Mouse (Mus musculus) limb, embryonic 11.5 days (tissue): ENCODE measurements around the gene Elmod3. TPM values are rescaled to one million over a fixed set of nuclear protein-coding genes. Genes with fewer than 3 reads are reported as not detected.
"Not testable (repeated sequence)": the region's sequence is repeated elsewhere in the genome, so short reads cannot be mapped to it uniquely, and the experiment has no call there.

Source experiments
- ATAC-seq: fragments of 200-750 bp; cut with Nextera tagmentation; 2 replicates; pipeline ENCODE4 v1.8.0; 2017; ENCODE audit warnings: low read depth; ENCODE audit not compliant: insufficient number of reproducible peaks, low FRiP score, low TSS enrichment
- DNase-seq: peaks from one replicate; pipeline ENCODE4 v3.0.0-alpha.2; 2015; ENCODE audit warnings: low spot score
- H3K27ac ChIP-seq: fragments of 300-500 bp; sonication (generic); replicated peaks from 2 replicates; pipeline ENCODE4 v1.5.1; 2014; ENCODE audit warnings: low read depth, mild to moderate bottlenecking, low read length
- H3K27me3 ChIP-seq: fragments of 300-500 bp; sonication (generic); 2 replicates; pipeline ENCODE4 v1.6.1; 2014; ENCODE audit warnings: mild to moderate bottlenecking, low read length, mixed read lengths; ENCODE audit not compliant: control insufficient read depth, insufficient read depth
- H3K36me3 ChIP-seq: fragments of 300-500 bp; sonication (generic); 2 replicates; pipeline ENCODE4 v1.6.1; 2014; ENCODE audit warnings: mild to moderate bottlenecking, low read length, moderate library complexity, mixed read lengths; ENCODE audit not compliant: control insufficient read depth, insufficient read depth
- H3K4me1 ChIP-seq: fragments of 300-500 bp; sonication (generic); 2 replicates; pipeline ENCODE4 v1.6.1; 2014; ENCODE audit warnings: low read length, mixed read lengths; ENCODE audit not compliant: control insufficient read depth, insufficient read depth
- H3K4me2 ChIP-seq: fragments of 300-500 bp; sonication (generic); 2 replicates; pipeline ENCODE4 v1.6.1; 2014; ENCODE audit warnings: low read depth, mild to moderate bottlenecking, moderate library complexity; ENCODE audit not compliant: severe bottlenecking
- H3K4me3 ChIP-seq: fragments of 300-500 bp; sonication (generic); 2 replicates; pipeline ENCODE4 v1.5.1; 2014; ENCODE audit warnings: low read depth, low read length
- H3K9ac ChIP-seq: fragments of 300-500 bp; sonication (generic); 2 replicates; pipeline ENCODE4 v1.6.1; 2014; ENCODE audit warnings: mild to moderate bottlenecking, low read length
- H3K9me3 ChIP-seq: fragments of 300-500 bp; sonication (generic); 2 replicates; pipeline ENCODE4 v1.6.1; 2016; ENCODE audit warnings: low read length; ENCODE audit not compliant: control insufficient read depth
- WGBS: fragments of 180-500 bp; shearing (Covaris S2); extraction: QIAGEN DNeasy Blood & Tissue Kit; methylation state at CpG from one replicate; pipeline ENCODE4 v1.1.7; 2014; 5-methylcytosine and 5-hydroxymethylcytosine counted together
- polyA plus RNA-seq: library from polyadenylated mRNA; unstranded; fragments of >200 nt; fragmentation: Nextera tagmentation; extraction: Ambion mirVana; gene quantifications from 2 replicates; pipeline ENCODE4 v1.2.1, GENCODE M21; 2014

Elmod3 gene
- polyA plus RNA-seq, 1 experiment from 2014 or later = 15.8 TPM

- 13% methylated on average over 23 of the region's 23 CpGs for WGBS
- DNase-seq = peak; percentile 48
- Histone ChIP-seq H3K27me3 (no peaks in the 10 kb centered on the region), H3K9ac (peak within 1 kb of the TSS; percentile 60), H3K4me2 (peak within 1 kb of the TSS; percentile 42; the same call in 1 of the 2 replicates), H3K4me3 (0 out of 2 replicates have a peak within 1 kb of the TSS, but pooled peaks have one; percentile 0), H3K9me3 (no peaks in the 10 kb centered on the region; the same call in 1 of the 2 replicates), H3K27ac (no peak within 1 kb of the TSS), H3K36me3 (no peaks in the 10 kb centered on the region), H3K4me1 (no peaks in the 10 kb centered on the region)
- no peak for ATAC-seq
Measured at GRCm38 (mm10) chr6:72544283-72544987, 53.8 kb downstream of the Elmod3 start, which contains the start of gene Capg. Capg (plus strand) TSS chr6:72544391.

GRCm38 (mm10) chr6:72543265-72543850 is 54.9 kb downstream of the Elmod3 start:
- WGBS = 84% methylated on average over 12 of the region's 12 CpGs
- Histone ChIP-seq H3K27ac (no peak overlapping the region), H3K4me1 (peaks cover 1% of the 10 kb centered on the region; the same call in 1 of the 2 replicates), H3K27me3 (no peaks in the 10 kb centered on the region), H3K9me3 (no peaks in the 10 kb centered on the region; the same call in 1 of the 2 replicates), H3K4me3 (no peak overlapping the region), H3K4me2 (no peak overlapping the region), H3K36me3 (no peaks in the 10 kb centered on the region), H3K9ac (no peak overlapping the region)
- no peak for DNase-seq
- ATAC-seq = no peak

GRCm38 (mm10) chr6:72538562-72539031 is 59.6 kb downstream of the Elmod3 start:
- no peaks in the 10 kb centered on the region for H3K27me3 ChIP-seq
- WGBS = 3% methylated on average over 16 of the region's 16 CpGs
- peak; percentile 83 for DNase-seq
- no peaks in the 10 kb centered on the region for H3K9me3 ChIP-seq
- H3K4me2 ChIP-seq = peak overlapping the region; percentile 78
- peak overlapping the region; percentile 30 for H3K4me3 ChIP-seq
- H3K27ac ChIP-seq = no peak overlapping the region
- ATAC-seq = peak; percentile 86
- peaks cover 5% of the 10 kb centered on the region; the same call in 1 of the 2 replicates for H3K4me1 ChIP-seq
- peak overlapping the region; percentile 50 for H3K9ac ChIP-seq
- H3K36me3 ChIP-seq = no peaks in the 10 kb centered on the region

GRCm38 (mm10) chr6:72537998-72538500 is 60.2 kb downstream of the Elmod3 start:
- DNase-seq (no peak), ATAC-seq (no peak)
- H3K4me1 ChIP-seq = peaks cover 5% of the 10 kb centered on the region; the same call in 1 of the 2 replicates
- H3K4me3 ChIP-seq = peak overlapping the region; percentile 30
- H3K36me3 ChIP-seq = no peaks in the 10 kb centered on the region
- H3K9me3 ChIP-seq = no peaks in the 10 kb centered on the region
- 49% methylated on average over 10 of the region's 10 CpGs for WGBS
- peak overlapping the region; percentile 78 for H3K4me2 ChIP-seq
- no peak overlapping the region; the same call in 1 of the 2 replicates for H3K9ac ChIP-seq
- H3K27me3 ChIP-seq = no peaks in the 10 kb centered on the region
- H3K27ac ChIP-seq = no peak overlapping the region

GRCm38 (mm10) chr6:72535165-72535564 is 63.0 kb downstream of the Elmod3 start:
- DNase-seq (peak; percentile 87), ATAC-seq (no peak)
- Histone ChIP-seq H3K4me3 (no peak overlapping the region), H3K9ac (no peak overlapping the region), H3K9me3 (no peaks in the 10 kb centered on the region), H3K36me3 (no peaks in the 10 kb centered on the region), H3K4me1 (peaks cover 5% of the 10 kb centered on the region; the same call in 1 of the 2 replicates), H3K4me2 (peak overlapping the region; percentile 31; the same call in 1 of the 2 replicates), H3K27ac (no peak overlapping the region), H3K27me3 (no peaks in the 10 kb centered on the region)
- 4% methylated on average over 9 of the region's 9 CpGs for WGBS

- Histone ChIP-seq H3K9me3 (no peaks in the 10 kb centered on the region), H3K27ac (no peak overlapping the region), H3K4me1 (peaks cover 5% of the 10 kb centered on the region; the same call in 1 of the 2 replicates), H3K36me3 (no peaks in the 10 kb centered on the region), H3K4me2 (no peak overlapping the region), H3K9ac (no peak overlapping the region), H3K27me3 (no peaks in the 10 kb centered on the region), H3K4me3 (no peak overlapping the region)
- peak; percentile 79 for DNase-seq
- peak; percentile 52; the same call in 1 of the 2 replicates for ATAC-seq
- WGBS = 21% methylated on average over 9 of the region's 9 CpGs
Measured at GRCm38 (mm10) chr6:72534035-72534809, 64.0 kb downstream of the Elmod3 start.

GRCm38 (mm10) chr6:72533555-72533954 is 64.7 kb downstream of the Elmod3 start:
- not testable (repeated sequence) for H3K9ac ChIP-seq, H3K27me3 ChIP-seq, ATAC-seq, DNase-seq, H3K27ac ChIP-seq, H3K36me3 ChIP-seq, H3K4me1 ChIP-seq, H3K4me3 ChIP-seq, H3K9me3 ChIP-seq, H3K4me2 ChIP-seq
- WGBS = 46% methylated on average over 1 of the region's 1 CpGs

- no peaks in the 10 kb centered on the region for H3K36me3 ChIP-seq
- H3K4me3 ChIP-seq = no peak overlapping the region
- no peak for DNase-seq
- no peak overlapping the region for H3K9ac ChIP-seq
- no peaks in the 10 kb centered on the region for H3K27me3 ChIP-seq
- no peak overlapping the region for H3K4me2 ChIP-seq
- ATAC-seq = no peak
- H3K27ac ChIP-seq = no peak overlapping the region
- WGBS = 77% methylated on average over 4 of the region's 4 CpGs
- no peaks in the 10 kb centered on the region for H3K9me3 ChIP-seq
- no peaks in the 10 kb centered on the region for H3K4me1 ChIP-seq
Measured at GRCm38 (mm10) chr6:72532580-72532979, 65.6 kb downstream of the Elmod3 start.
